10 mouse cellular contexts compared by ENCODE assay signal in genomic region chr10:18894259-18895166, GRCm38 (mm10). TPM values are rescaled to one million over a fixed set of nuclear protein-coding genes. Genes with fewer than 3 reads are reported as not detected.
DNase-seq lines count a peak whose midpoint lies in the region; ATAC-seq lines count a peak whose summit lies in the region.
"Had no signal": no experiment of that assay in that cellular context is flagged by ENCODE, and none has a peak within 500 bp of the region (broad histone marks: within the 10 kb centered on the region; RNA-seq: fewer than 3 reads in every experiment).

No protein-coding gene starts in this region.

- 42% methylated on average over 6 of the region's 6 CpGs for WGBS in forebrain, embryonic 15.5 days
- WGBS in forebrain, embryonic 12.5 days, result 64% methylated on average over 3 of the region's 6 CpGs

- ATAC-seq in forebrain, embryonic 15.5 days (replicated peaks), result peak; percentile 81
- no peak for ATAC-seq in forebrain, embryonic 12.5 days (ENCODE audit: low FRiP score)

- peak; percentile 13 for DNase-seq in retina, postnatal 7 days (ENCODE audit: low read depth, low spot score)
- DNase-seq in retina, postnatal 1 day, result no peak
- peak; percentile 54 for DNase-seq in adrenal gland, postnatal 14 days
- peak; percentile 44 for DNase-seq in splenic B cell, adult 2 months (ENCODE audit: low read depth, low spot score)
- no peak for DNase-seq in gastrocnemius, adult 8-10 months (ENCODE audit: low spot score in 2 of 2)
- no peak for DNase-seq in heart, adult 11 months

- no peaks in the 10 kb centered on the region for H3K36me3 ChIP-seq in forebrain, embryonic 15.5 days
- no peaks in the 10 kb centered on the region for H3K36me3 ChIP-seq in forebrain, embryonic 12.5 days (replicated peaks)
- no peaks in the 10 kb centered on the region for H3K36me3 ChIP-seq in splenic B cell, adult 2 months (ENCODE audit: control insufficient read depth, insufficient read depth, low read length, poor library complexity, severe bottlenecking)
- H3K36me3 ChIP-seq: embryonic facial prominence, embryonic 13.5 days; hindbrain, embryonic 13.5 days had no signal

- no peak overlapping the region for H3K4me2 ChIP-seq in forebrain, embryonic 15.5 days (replicated peaks)
- no peak overlapping the region for H3K4me2 ChIP-seq in forebrain, embryonic 12.5 days
- H3K4me2 ChIP-seq: embryonic facial prominence, embryonic 13.5 days; hindbrain, embryonic 13.5 days had no signal

- H3K9ac ChIP-seq in forebrain, embryonic 15.5 days (replicated peaks), result no peak overlapping the region
- no peak overlapping the region for H3K9ac ChIP-seq in forebrain, embryonic 12.5 days
- H3K9ac ChIP-seq: embryonic facial prominence, embryonic 13.5 days; hindbrain, embryonic 13.5 days had no signal

- no peak overlapping the region for H3K27ac ChIP-seq in forebrain, embryonic 15.5 days (replicated peaks)
- no peak overlapping the region for H3K27ac ChIP-seq in forebrain, embryonic 12.5 days
- H3K27ac ChIP-seq: embryonic facial prominence, embryonic 13.5 days; hindbrain, embryonic 13.5 days had no signal

- no peak overlapping the region for H3K4me3 ChIP-seq in forebrain, embryonic 15.5 days
- H3K4me3 ChIP-seq in forebrain, embryonic 12.5 days (replicated peaks), result no peak overlapping the region
- H3K4me3 ChIP-seq: embryonic facial prominence, embryonic 13.5 days; hindbrain, embryonic 13.5 days had no signal

- no peaks in the 10 kb centered on the region for H3K9me3 ChIP-seq in forebrain, embryonic 15.5 days
- no peaks in the 10 kb centered on the region for H3K9me3 ChIP-seq in forebrain, embryonic 12.5 days
- H3K9me3 ChIP-seq: embryonic facial prominence, embryonic 13.5 days; hindbrain, embryonic 13.5 days had no signal

- H3K27me3 ChIP-seq in forebrain, embryonic 15.5 days, result no peaks in the 10 kb centered on the region
- no peaks in the 10 kb centered on the region for H3K27me3 ChIP-seq in forebrain, embryonic 12.5 days
- H3K27me3 ChIP-seq in splenic B cell, adult 2 months (ENCODE audit: control insufficient read depth, insufficient read depth, low read length, poor library complexity, severe bottlenecking), result no peaks in the 10 kb centered on the region
- H3K27me3 ChIP-seq: embryonic facial prominence, embryonic 13.5 days; hindbrain, embryonic 13.5 days had no signal

- no peaks in the 10 kb centered on the region for H3K4me1 ChIP-seq in forebrain, embryonic 15.5 days
- H3K4me1 ChIP-seq in forebrain, embryonic 12.5 days, result no peaks in the 10 kb centered on the region; the same call in 1 of the 2 replicates
- H3K4me1 ChIP-seq: embryonic facial prominence, embryonic 13.5 days; hindbrain, embryonic 13.5 days had no signal

RNA-seq across cellular contexts. Expression of gene Perp, which starts 49.7 kb away (rescaled TPM):
- polyA plus RNA-seq in forebrain, embryonic 15.5 days (2015; fragmentation: Nextera tagmentation; extraction: Ambion mirVana), result 4.1 and 5.4 TPM in 2 replicates
- 4.7 and 6.5 TPM in 2 replicates for polyA plus RNA-seq in forebrain, embryonic 12.5 days (2016; fragmentation: Nextera tagmentation; extraction: Ambion mirVana)
- total RNA-seq in adrenal gland, postnatal 14 days (2021), result 3.2 and 9.8 TPM in 2 replicates
- 1 to 10 TPM; 1.1 to 2.6 (median 1.5) TPM for total RNA-seq in gastrocnemius, adult 8-10 months (2022)

Comparison
In these comparisons a context has a peak if more than half of its experiments do, and no peak if none do; other contexts are left out.
1. DNase-seq: peak in retina, postnatal 7 days (single experiment), adrenal gland, postnatal 14 days (single experiment) and splenic B cell, adult 2 months (single experiment); none in retina, postnatal 1 day (single experiment), gastrocnemius, adult 8-10 months (0 of 2) and heart, adult 11 months (single experiment).